Mouse (Mus musculus): Measurements from ENCODE around the gene Det1. TPM values are rescaled to one million over a fixed set of nuclear protein-coding genes. Genes with fewer than 3 reads are reported as not detected.

Det1 gene
- total RNA-seq, 1 experiment from 2014 or later = 16.2 TPM

DNA sequence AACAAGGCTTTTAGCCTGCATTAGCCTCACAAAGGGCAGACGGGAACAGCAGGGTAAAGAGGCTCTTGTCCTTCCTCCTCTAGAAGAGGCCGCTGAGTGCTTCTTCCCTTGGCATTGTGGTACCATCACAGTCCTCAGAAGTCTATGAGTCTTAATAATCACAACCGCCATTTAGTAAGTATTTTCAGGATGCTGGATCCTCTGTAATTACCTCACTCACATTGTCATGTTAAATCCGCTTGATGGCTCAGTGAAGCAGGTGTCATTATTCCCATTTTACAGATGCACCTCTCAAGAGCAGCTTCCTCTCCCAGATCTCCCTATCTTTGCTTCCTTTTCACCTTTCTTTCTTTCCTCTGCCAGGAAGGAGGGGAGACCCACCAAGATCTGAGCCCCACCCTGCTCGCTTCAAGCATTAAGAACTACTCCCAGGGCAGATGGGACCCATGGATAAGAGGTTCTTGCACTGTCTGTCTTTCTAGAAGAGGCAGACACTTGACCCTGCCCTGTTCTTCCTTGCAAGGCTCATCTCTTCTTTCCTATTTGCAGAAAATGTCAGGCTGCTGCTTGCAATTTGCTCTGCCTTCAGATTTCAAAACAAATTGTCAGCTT is 8.1 kb upstream of the Det1 start:
- ATAC-seq (replicated peaks; ENCODE audit: low read depth, poor library complexity, severe bottlenecking) = no peak

GRCm38 (mm10) chr7:78854051-78854450 is 7.0 kb upstream of the Det1 start:
- no peak for ATAC-seq (replicated peaks; ENCODE audit: low read depth, poor library complexity, severe bottlenecking)

DNA sequence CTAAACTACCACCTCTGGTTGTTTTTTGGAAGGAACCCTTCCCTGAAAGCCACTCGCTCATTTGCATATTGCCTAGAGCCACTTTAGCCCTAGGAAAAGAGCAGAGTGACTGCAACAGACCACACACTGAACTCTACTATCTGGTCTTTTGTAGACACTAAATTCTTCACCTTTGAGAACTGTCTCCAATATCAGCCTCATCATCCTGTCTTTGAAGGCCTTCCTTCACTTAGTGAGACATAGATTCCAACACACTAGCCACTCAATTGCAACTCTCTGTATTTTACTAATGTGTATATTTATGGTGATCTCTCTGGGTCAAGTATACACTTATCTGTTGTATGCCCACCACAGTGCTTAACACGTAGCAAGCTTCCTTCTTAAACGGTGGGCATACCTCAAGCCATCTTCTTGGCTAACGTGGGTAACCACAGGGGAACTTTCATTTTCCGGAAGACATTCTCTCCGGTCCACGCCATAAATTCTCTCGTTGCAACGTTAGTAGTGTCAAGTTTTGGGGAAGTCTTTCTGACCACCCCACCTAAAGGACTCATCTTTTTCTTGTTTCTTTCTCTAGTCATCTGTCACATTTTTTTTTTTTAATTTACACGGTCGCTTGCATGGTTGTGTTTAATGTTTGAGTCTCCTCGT is 872 bp downstream of the Det1 start:
- ATAC-seq (replicated peaks; ENCODE audit: low read depth, poor library complexity, severe bottlenecking) = peak; percentile 50

- no peak for ATAC-seq (replicated peaks; ENCODE audit: low read depth, poor library complexity, severe bottlenecking)
These were observed 5.5 kb downstream of the Det1 start for GRCm38 (mm10) chr7:78841601-78842000.

- ATAC-seq (replicated peaks; ENCODE audit: low read depth, poor library complexity, severe bottlenecking) = peak; percentile 93
These were observed 9.8 kb downstream of the Det1 start for GRCm38 (mm10) chr7:78837250-78837649.

GRCm38 (mm10) chr7:78835656-78836055 is 11.4 kb downstream of the Det1 start:
- ATAC-seq (replicated peaks; ENCODE audit: low read depth, poor library complexity, severe bottlenecking) = no peak

GRCm38 (mm10) chr7:78827749-78828362 is 19.2 kb downstream of the Det1 start:
- no peak for ATAC-seq (replicated peaks; ENCODE audit: low read depth, poor library complexity, severe bottlenecking)

GRCm38 (mm10) chr7:78826682-78827385 is 20.2 kb downstream of the Det1 start:
- peak; percentile 62; the same call in 1 of the 2 replicates for ATAC-seq (replicated peaks; ENCODE audit: low read depth, poor library complexity, severe bottlenecking)

DNA sequence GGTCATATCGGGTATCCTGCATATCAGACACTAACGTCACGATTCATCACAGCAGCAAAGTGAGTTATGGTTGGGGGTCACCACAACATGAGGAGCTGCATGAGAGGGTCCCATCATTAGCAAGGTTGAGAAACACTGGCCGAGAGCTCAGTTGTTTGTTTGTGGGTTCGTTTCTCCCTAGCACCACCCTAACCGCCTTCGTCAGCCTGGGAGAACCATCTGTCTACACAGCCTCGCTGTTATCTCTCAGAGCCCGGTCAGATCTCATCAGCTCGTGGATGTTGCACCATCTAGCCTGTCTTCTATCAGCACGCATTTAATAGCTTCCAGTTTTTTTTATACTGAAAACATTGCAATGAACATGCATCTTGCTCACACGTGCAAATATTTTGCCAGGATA is 28.7 kb downstream of the Det1 start:
- ATAC-seq (replicated peaks; ENCODE audit: low read depth, poor library complexity, severe bottlenecking) = no peak

- no peak for ATAC-seq (replicated peaks; ENCODE audit: low read depth, poor library complexity, severe bottlenecking)
These were observed 32.3 kb downstream of the Det1 start for GRCm38 (mm10) chr7:78814766-78815165.

DNA sequence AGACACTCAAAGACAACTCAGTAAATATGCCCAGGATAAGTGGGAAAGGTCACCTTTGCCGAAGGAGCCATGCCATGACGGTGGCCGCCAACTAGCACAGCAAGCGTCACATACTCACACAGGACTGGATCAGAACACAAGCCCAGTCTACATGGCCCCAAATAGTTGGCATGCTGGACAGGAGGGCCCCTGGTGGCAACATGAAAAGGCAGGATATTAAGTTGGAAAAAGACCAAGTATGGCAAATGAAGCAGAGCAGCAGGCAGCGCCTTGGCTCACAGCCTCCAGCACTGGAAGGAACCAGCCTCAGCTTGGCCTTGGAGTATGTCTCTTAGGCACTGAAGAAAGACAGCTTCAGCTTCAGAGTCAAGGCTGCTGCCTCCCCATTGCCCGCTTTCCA is 33.3 kb downstream of the Det1 start:
- no peak for ATAC-seq (replicated peaks; ENCODE audit: low read depth, poor library complexity, severe bottlenecking)

GRCm38 (mm10) chr7:78807192-78807591 is 39.9 kb downstream of the Det1 start:
- no peak for ATAC-seq (replicated peaks; ENCODE audit: low read depth, poor library complexity, severe bottlenecking)

- peak; percentile 64 for ATAC-seq (replicated peaks; ENCODE audit: low read depth, poor library complexity, severe bottlenecking)
These were observed 43.2 kb downstream of the Det1 start for GRCm38 (mm10) chr7:78803841-78804240.

GRCm38 (mm10) chr7:78799730-78800496 is 47.1 kb downstream of the Det1 start:
- ATAC-seq (replicated peaks; ENCODE audit: low read depth, poor library complexity, severe bottlenecking) = peak; percentile 79

GRCm38 (mm10) chr7:78797843-78798455 is 49.1 kb downstream of the Det1 start:
- no peak for ATAC-seq (replicated peaks; ENCODE audit: low read depth, poor library complexity, severe bottlenecking)

DNA sequence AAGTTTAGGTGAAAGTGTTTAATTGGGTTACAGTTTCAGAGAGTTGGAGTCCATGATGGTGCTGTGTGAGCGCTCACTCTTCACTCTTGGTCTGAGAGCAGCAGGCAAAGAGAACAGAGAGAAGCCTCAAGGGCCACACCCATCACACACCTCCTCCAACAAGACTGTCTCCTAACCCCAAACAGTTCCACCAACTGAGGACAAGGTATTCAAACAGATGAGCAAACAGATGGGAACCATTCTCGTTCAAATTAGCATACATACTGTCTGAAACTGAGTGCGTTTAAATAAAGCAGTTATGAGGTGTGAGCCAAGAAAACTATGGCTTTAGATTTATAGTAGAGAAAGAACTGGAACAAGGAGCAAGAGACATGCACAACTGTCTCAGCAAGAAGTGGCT is 50.4 kb downstream of the Det1 start:
- no peak for ATAC-seq (replicated peaks; ENCODE audit: low read depth, poor library complexity, severe bottlenecking)

DNA sequence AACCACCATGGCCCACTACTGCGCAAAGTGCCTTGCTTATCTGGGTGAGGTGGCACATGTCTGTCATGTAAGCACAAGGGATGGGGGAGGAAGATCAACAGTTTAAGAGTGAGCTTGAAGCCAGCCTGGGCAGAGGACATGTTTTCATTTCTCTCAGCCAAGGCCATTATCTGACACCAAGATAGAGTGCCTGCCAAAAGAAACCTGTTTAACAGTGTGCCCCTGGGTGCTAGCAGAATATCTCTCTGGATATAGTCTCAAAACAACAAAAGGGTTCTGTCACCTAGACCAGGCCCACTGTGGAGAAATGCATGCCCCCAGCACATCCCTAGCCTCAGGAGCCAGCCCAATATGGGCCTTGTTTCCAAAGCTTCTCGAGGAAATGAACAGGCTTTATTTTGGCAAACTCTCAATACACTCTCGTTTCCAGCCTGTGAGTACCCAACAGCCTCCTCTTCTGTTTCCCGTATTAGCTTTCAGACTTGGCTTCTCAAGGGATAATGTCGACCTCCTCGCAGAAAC is 52.4 kb downstream of the Det1 start:
- ATAC-seq (replicated peaks; ENCODE audit: low read depth, poor library complexity, severe bottlenecking) = no peak

- ATAC-seq (replicated peaks; ENCODE audit: low read depth, poor library complexity, severe bottlenecking) = peak; percentile 70
These were observed 53.0 kb downstream of the Det1 start for GRCm38 (mm10) chr7:78793895-78794570.

Data from common myeloid progenitor, adult 5-6 weeks (primary cell).